Mouse (Mus musculus) neural tube, embryonic 14.5 days (tissue): ENCODE measurements around the gene Ttbk1. TPM values are rescaled to one million over a fixed set of nuclear protein-coding genes. Genes with fewer than 3 reads are reported as not detected.
A peak's percentile ranks its signal among the peaks of the same experiment; 100 is the strongest.
"Not testable (repeated sequence)": the region's sequence is repeated elsewhere in the genome, so short reads cannot be mapped to it uniquely, and the experiment has no call there.

ENCODE experiments used
- ATAC-seq: fragments of 200-750 bp; cut with Nextera tagmentation; 2 replicates; pipeline ENCODE4 v1.8.0; 2017; ENCODE audit warnings: low read depth, mild to moderate bottlenecking, moderate TSS enrichment, moderate library complexity
- H3K27ac ChIP-seq: fragments of 300-500 bp; sonication (generic); 2 replicates; pipeline ENCODE4 v1.5.1; 2014; ENCODE audit warnings: low read depth, mild to moderate bottlenecking, control low read depth, low read length, moderate library complexity, mixed read lengths
- H3K27me3 ChIP-seq: fragments of 300-500 bp; sonication (generic); 2 replicates; pipeline ENCODE4 v1.6.1; 2014; ENCODE audit warnings: low read length; ENCODE audit not compliant: control insufficient read depth, insufficient read depth
- H3K36me3 ChIP-seq: fragments of 300-500 bp; sonication (generic); 2 replicates; pipeline ENCODE4 v1.6.1; 2014; ENCODE audit warnings: low read length, mixed read lengths; ENCODE audit not compliant: control insufficient read depth, insufficient read depth
- H3K4me1 ChIP-seq: fragments of 300-500 bp; sonication (generic); 2 replicates; pipeline ENCODE4 v1.6.1; 2014; ENCODE audit warnings: low read length; ENCODE audit not compliant: control insufficient read depth, insufficient read depth
- H3K4me2 ChIP-seq: fragments of 300-500 bp; sonication (generic); 2 replicates; pipeline ENCODE4 v1.6.1; 2014; ENCODE audit warnings: mild to moderate bottlenecking, low read depth, low read length, control low read depth
- H3K4me3 ChIP-seq: fragments of 300-500 bp; sonication (generic); 2 replicates; pipeline ENCODE4 v1.5.1; 2014; ENCODE audit warnings: low read depth, low read length, control low read depth, mixed read lengths
- H3K9ac ChIP-seq: fragments of 300-500 bp; sonication (generic); replicated peaks from 2 replicates; pipeline ENCODE4 v1.6.1; 2014; ENCODE audit warnings: low read depth, mild to moderate bottlenecking, control low read depth, low read length, mixed read lengths
- H3K9me3 ChIP-seq: fragments of 300-500 bp; sonication (generic); 2 replicates; pipeline ENCODE4 v1.6.1; 2016; ENCODE audit warnings: low read length; ENCODE audit not compliant: control insufficient read depth
- WGBS: fragments of 180-500 bp; shearing (Covaris S2); extraction: QIAGEN DNeasy Blood & Tissue Kit; methylation state at CpG from one replicate; pipeline ENCODE4 v1.1.7; 2014; 5-methylcytosine and 5-hydroxymethylcytosine counted together
- polyA plus RNA-seq: library from polyadenylated mRNA; unstranded; fragments of >200 nt; fragmentation: Nextera tagmentation; extraction: Ambion mirVana; gene quantifications from 2 replicates; pipeline ENCODE4 v1.2.1, GENCODE M21; 2014

Ttbk1 gene
- polyA plus RNA-seq, 1 experiment from 2014 or later: 6.3 TPM

DNA sequence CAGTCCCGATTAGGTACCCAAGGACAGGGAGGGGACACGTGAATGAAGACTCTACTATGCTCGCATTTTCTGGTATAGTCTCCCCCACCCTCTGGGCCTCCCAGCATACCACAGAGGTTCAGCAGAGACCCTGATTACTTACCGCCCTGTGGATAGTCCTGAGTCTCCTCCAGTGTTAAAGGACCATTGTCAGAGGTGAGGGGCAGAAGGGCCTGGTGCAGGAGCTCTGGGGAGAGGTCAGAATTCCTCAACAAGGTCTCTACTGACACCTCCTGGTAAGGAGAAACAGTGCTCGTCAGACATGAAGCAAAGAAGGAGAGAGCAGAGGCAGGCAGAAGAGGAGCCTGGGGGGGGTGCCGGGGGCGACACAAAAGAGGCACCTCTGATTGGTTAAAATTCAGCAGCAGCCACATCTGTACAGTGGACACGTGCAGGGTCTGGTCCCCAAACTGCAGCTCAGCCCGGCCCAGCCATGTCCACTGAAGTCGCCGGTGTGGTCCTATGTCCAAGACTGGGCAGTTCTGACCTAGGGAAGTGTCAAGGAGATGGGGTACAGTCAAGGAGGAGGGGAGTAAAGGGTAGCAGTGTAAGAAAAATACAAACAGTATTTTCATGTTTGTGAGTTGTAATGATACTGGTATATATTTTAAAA, 23.7 kb upstream of the Ttbk1 start:
- Histone ChIP-seq H3K9me3 (no peaks in the 10 kb centered on the region), H3K27me3 (no peaks in the 10 kb centered on the region), H3K9ac (no peak overlapping the region), H3K4me1 (no peaks in the 10 kb centered on the region), H3K36me3 (peaks cover 11% of the 10 kb centered on the region), H3K27ac (no peak overlapping the region), H3K4me3 (no peak overlapping the region), H3K4me2 (no peak overlapping the region)
- 55% methylated on average over 11 of the region's 11 CpGs for WGBS
- ATAC-seq: no peak

- Histone ChIP-seq H3K9me3 (no peaks in the 10 kb centered on the region), H3K27me3 (no peaks in the 10 kb centered on the region), H3K4me2 (no peak overlapping the region), H3K36me3 (peaks cover 11% of the 10 kb centered on the region), H3K4me1 (no peaks in the 10 kb centered on the region), H3K4me3 (no peak overlapping the region), H3K27ac (no peak overlapping the region), H3K9ac (no peak overlapping the region)
- 94% methylated on average over 3 of the region's 3 CpGs for WGBS
- no peak for ATAC-seq
Observed at GRCm38 (mm10) chr17:46505617-46506016, 18.1 kb upstream of the Ttbk1 start.

- no peak overlapping the region for H3K9ac ChIP-seq
- no peaks in the 10 kb centered on the region for H3K9me3 ChIP-seq
- no peak overlapping the region for H3K27ac ChIP-seq
- no peak overlapping the region for H3K4me2 ChIP-seq
- peaks cover 5% of the 10 kb centered on the region; the same call in 1 of the 2 replicates for H3K36me3 ChIP-seq
- no peaks in the 10 kb centered on the region for H3K4me1 ChIP-seq
- no peak for ATAC-seq
- WGBS: 81% methylated on average over 14 of the region's 14 CpGs
- no peak overlapping the region for H3K4me3 ChIP-seq
- H3K27me3 ChIP-seq: no peaks in the 10 kb centered on the region
Observed at GRCm38 (mm10) chr17:46503847-46504638, 16.6 kb upstream of the Ttbk1 start.

GRCm38 (mm10) chr17:46502775-46503174, 15.3 kb upstream of the Ttbk1 start:
- Histone ChIP-seq H3K9me3 (no peaks in the 10 kb centered on the region), H3K4me1 (no peaks in the 10 kb centered on the region), H3K27me3 (no peaks in the 10 kb centered on the region), H3K27ac (no peak overlapping the region), H3K9ac (no peak overlapping the region), H3K4me3 (no peak overlapping the region), H3K36me3 (no peaks in the 10 kb centered on the region; the same call in 1 of the 2 replicates), H3K4me2 (no peak overlapping the region)
- WGBS: 77% methylated on average over 2 of the region's 2 CpGs
- ATAC-seq: no peak

DNA sequence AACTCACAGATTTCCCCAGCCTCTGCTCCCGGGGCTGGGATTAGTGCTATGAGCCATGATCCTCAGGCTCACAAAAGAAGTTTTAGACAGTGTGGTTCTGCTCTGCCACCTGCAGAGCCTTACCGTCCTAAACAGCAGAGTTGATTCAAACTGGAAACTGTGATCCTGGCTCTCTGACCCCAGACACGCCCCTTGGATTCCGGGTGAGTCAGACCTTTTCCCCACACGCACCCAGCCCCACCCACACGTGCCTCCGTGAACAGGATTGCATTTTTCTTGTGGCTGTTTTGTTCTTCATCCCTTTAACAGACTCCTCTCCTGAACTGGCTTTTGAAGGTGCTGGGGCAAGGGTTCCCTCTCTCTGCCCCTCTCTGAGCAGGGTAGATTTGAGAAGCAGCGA, 10.5 kb upstream of the Ttbk1 start:
- Histone ChIP-seq H3K9me3 (no peaks in the 10 kb centered on the region), H3K36me3 (no peaks in the 10 kb centered on the region), H3K4me3 (no peak overlapping the region), H3K9ac (no peak overlapping the region), H3K4me2 (no peak overlapping the region), H3K4me1 (peaks cover 4% of the 10 kb centered on the region; the same call in 1 of the 2 replicates), H3K27ac (no peak overlapping the region), H3K27me3 (no peaks in the 10 kb centered on the region)
- WGBS: 77% methylated on average over 8 of the region's 8 CpGs
- no peak for ATAC-seq

DNA sequence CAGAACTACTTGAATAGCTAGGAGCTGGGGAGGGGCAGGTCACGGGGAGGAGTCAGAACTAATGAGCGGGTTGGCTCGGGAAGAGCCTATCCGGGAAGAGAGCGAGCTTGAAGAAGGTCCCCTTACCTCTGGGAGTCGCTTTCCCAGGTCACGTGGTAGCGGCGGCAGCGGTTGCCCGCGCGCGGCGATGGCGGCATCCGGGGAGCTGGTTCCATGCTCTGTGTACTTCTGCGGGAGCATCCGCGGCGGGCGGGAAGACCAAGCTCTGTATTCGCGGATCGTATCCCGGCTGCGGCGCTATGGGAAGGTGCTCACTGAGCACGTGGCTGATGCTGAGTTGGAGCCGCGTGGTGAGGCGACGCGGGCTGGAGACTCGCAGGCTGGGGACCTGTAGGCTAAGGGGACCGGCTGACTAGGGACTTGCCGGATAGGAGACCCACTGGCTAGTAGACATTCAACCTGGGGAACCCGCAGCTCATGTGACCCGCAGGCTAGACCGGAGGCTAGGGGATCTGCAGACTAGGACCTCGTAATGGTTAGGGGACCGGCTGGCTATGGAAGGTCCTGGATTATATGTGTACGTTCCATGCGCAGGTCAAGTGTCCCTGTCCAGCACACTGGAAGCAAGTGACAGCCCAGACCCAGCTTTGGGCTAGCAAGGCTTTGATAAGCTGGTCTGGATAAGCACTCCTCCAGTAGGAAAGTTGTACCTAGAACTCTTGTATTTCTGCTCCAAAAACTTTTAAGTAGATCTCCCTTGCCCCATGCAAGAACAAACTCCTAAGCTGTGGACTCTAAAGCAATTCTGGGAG, 9.4 kb upstream of the Ttbk1 start, which contains the start of gene Dnph1:
Gene Dnph1, plus strand, starts transcription at position 89 of the 812 bp plus-strand sequence.
- Histone ChIP-seq H3K27me3 (no peaks in the 10 kb centered on the region), H3K4me1 (peaks cover 4% of the 10 kb centered on the region; the same call in 1 of the 2 replicates), H3K4me3 (peak within 1 kb of the TSS; percentile 41), H3K9me3 (no peaks in the 10 kb centered on the region), H3K36me3 (no peaks in the 10 kb centered on the region), H3K4me2 (peak within 1 kb of the TSS; percentile 81), H3K9ac (peak within 1 kb of the TSS; percentile 57), H3K27ac (0 out of 2 replicates have a peak within 1 kb of the TSS, but pooled peaks have one; percentile 18)
- WGBS: under 1% methylated on average over 44 of the region's 44 CpGs
- ATAC-seq: peak; percentile 98

DNA sequence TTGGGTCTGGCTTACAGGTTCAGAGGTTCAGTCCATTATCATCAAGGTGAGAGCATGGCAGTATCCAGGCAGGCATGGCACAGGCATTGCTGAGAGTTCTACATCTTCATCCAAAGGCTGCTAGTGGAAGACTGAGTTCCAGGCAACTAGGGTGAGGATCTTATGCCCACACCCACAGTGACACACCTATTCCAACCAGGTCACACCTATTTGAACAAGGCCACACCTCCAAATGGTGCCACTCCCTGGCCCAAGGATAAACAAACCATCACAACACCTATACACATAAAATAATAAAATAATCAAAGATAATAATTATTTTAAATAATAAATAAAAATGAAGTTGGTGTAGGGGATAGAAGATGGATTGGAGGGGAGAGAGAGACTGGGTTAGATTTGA, 8.6 kb upstream of the Ttbk1 start:
- not testable (repeated sequence) for H3K27ac ChIP-seq, H3K9ac ChIP-seq, H3K9me3 ChIP-seq, H3K27me3 ChIP-seq, H3K4me2 ChIP-seq, H3K36me3 ChIP-seq, H3K4me3 ChIP-seq, H3K4me1 ChIP-seq
- ATAC-seq: 0 out of 2 replicates have a peak, but pooled peaks have one; percentile 3

- no peak overlapping the region for H3K9ac ChIP-seq
- no peak overlapping the region for H3K4me2 ChIP-seq
- H3K4me1 ChIP-seq: peaks cover 4% of the 10 kb centered on the region; the same call in 1 of the 2 replicates
- no peaks in the 10 kb centered on the region for H3K27me3 ChIP-seq
- no peaks in the 10 kb centered on the region for H3K9me3 ChIP-seq
- H3K27ac ChIP-seq: no peak overlapping the region
- no peak for ATAC-seq
- H3K36me3 ChIP-seq: no peaks in the 10 kb centered on the region
- H3K4me3 ChIP-seq: no peak overlapping the region
- 80% methylated on average over 5 of the region's 5 CpGs for WGBS
Observed at GRCm38 (mm10) chr17:46495486-46495885, 8.0 kb upstream of the Ttbk1 start.
